Mouse (Mus musculus) CD4-positive, CD25-positive, alpha-beta regulatory T cell, adult 2 months (primary cell): ENCODE data around the gene Fgf16.
A peak's percentile ranks its signal among the peaks of the same experiment; 100 is the strongest.

Experiments used
- DNase-seq: peaks from one replicate; pipeline ENCODE4 v3.0.0-alpha.2; 2012; ENCODE audit warnings: low read depth, low spot score

The Fgf16 gene

GRCm38 (mm10) chrX:105764162-105765004, at the start of gene Fgf16:
Gene Fgf16 (plus strand): TSS chrX:105764279.
- peak; percentile 35 for DNase-seq

- no peak for DNase-seq
These were observed 49.3 kb upstream of the Fgf16 start for GRCm38 (mm10) chrX:105714740-105715139.

GRCm38 (mm10) chrX:105715789-105716321, 48.2 kb upstream of the Fgf16 start:
- peak; percentile 41 for DNase-seq

GRCm38 (mm10) chrX:105718388-105718787, 45.7 kb upstream of the Fgf16 start:
- DNase-seq, result no peak

- no peak for DNase-seq
These were observed 45.1 kb upstream of the Fgf16 start for GRCm38 (mm10) chrX:105718943-105719342.

GRCm38 (mm10) chrX:105724174-105724573, 39.9 kb upstream of the Fgf16 start:
- DNase-seq, result no peak

- peak; percentile 35 for DNase-seq
These were observed 1.1 kb upstream of the Fgf16 start for GRCm38 (mm10) chrX:105762847-105763527.

- peak; percentile 21 for DNase-seq
These were observed 467 bp upstream of the Fgf16 start for GRCm38 (mm10) chrX:105763612-105764011.

- DNase-seq, result peak; percentile 21
These were observed 1.1 kb downstream of the Fgf16 start for GRCm38 (mm10) chrX:105765005-105765706.

GRCm38 (mm10) chrX:105766013-105766412, 1.9 kb downstream of the Fgf16 start:
- DNase-seq, result no peak

- no peak for DNase-seq
These were observed 3.2 kb downstream of the Fgf16 start for GRCm38 (mm10) chrX:105767177-105767764.

GRCm38 (mm10) chrX:105767932-105768331, 3.9 kb downstream of the Fgf16 start:
- no peak for DNase-seq

- DNase-seq, result no peak
These were observed 9.2 kb downstream of the Fgf16 start for GRCm38 (mm10) chrX:105773281-105773680.

- no peak for DNase-seq
These were observed 30.8 kb downstream of the Fgf16 start for GRCm38 (mm10) chrX:105794806-105795403.

- no peak for DNase-seq
These were observed 60.4 kb downstream of the Fgf16 start for GRCm38 (mm10) chrX:105824462-105824861.
